In genomic region chr19:55335881-55336280, GRCm38 (mm10) we compare ENCODE assay signal across 9 mouse cellular contexts. TPM values are rescaled to one million over a fixed set of nuclear protein-coding genes. Genes with fewer than 3 reads are reported as not detected.
A peak's percentile ranks its signal among the peaks of the same experiment; 100 is the strongest.
DNase-seq lines count a peak whose midpoint lies in the region; ATAC-seq lines count a peak whose summit lies in the region.
"Had no signal": no experiment of that assay in that cellular context is flagged by ENCODE, and none has a peak within 500 bp of the region (broad histone marks: within the 10 kb centered on the region; RNA-seq: fewer than 3 reads in every experiment).

No protein-coding gene starts in this region.

- no peaks in the 10 kb centered on the region for H3K4me1 ChIP-seq in hindbrain, embryonic 14.5 days (replicated peaks; ENCODE audit: control insufficient read depth, insufficient read depth, low read length)
- H3K4me1 ChIP-seq in hindbrain, embryonic 10.5 days (replicated peaks), result no peaks in the 10 kb centered on the region
- peaks cover 2% of the 10 kb centered on the region; the same call in 1 of the 2 replicates for H3K4me1 ChIP-seq in midbrain, embryonic 11.5 days (ENCODE audit: control insufficient read depth, insufficient read depth, low read length)
- H3K4me1 ChIP-seq in midbrain, embryonic 10.5 days, result 0 out of 2 replicates have a peak, but pooled peaks cover 7% of the 10 kb centered on the region

- H3K4me2 ChIP-seq in hindbrain, embryonic 14.5 days (replicated peaks), result no peak overlapping the region
- H3K4me2 ChIP-seq in midbrain, embryonic 11.5 days, result no peak overlapping the region

- no peak overlapping the region for H3K9ac ChIP-seq in hindbrain, embryonic 14.5 days
- H3K9ac ChIP-seq in midbrain, embryonic 11.5 days (ENCODE audit: low read length), result no peak overlapping the region

- 95% methylated on average over 1 of the region's 1 CpGs for WGBS in hindbrain, embryonic 14.5 days
- 93% methylated on average over 1 of the region's 1 CpGs for WGBS in hindbrain, embryonic 10.5 days
- 92% methylated on average over 1 of the region's 1 CpGs for WGBS in midbrain, embryonic 11.5 days
- 92% methylated on average over 1 of the region's 1 CpGs for WGBS in midbrain, embryonic 10.5 days

- H3K9me3 ChIP-seq in hindbrain, embryonic 14.5 days (ENCODE audit: control insufficient read depth, low read length), result no peaks in the 10 kb centered on the region
- H3K9me3 ChIP-seq in hindbrain, embryonic 10.5 days, result no peaks in the 10 kb centered on the region
- no peaks in the 10 kb centered on the region for H3K9me3 ChIP-seq in midbrain, embryonic 11.5 days (ENCODE audit: control insufficient read depth, low read length)
- H3K9me3 ChIP-seq in midbrain, embryonic 10.5 days (replicated peaks), result no peaks in the 10 kb centered on the region

- no peaks in the 10 kb centered on the region for H3K27me3 ChIP-seq in hindbrain, embryonic 14.5 days (ENCODE audit: control insufficient read depth, insufficient read depth, low read length)
- H3K27me3 ChIP-seq in hindbrain, embryonic 10.5 days (ENCODE audit: insufficient read depth, poor library complexity, severe bottlenecking), result no peaks in the 10 kb centered on the region
- no peaks in the 10 kb centered on the region for H3K27me3 ChIP-seq in midbrain, embryonic 11.5 days (ENCODE audit: control insufficient read depth, insufficient read depth, low read length)
- H3K27me3 ChIP-seq in midbrain, embryonic 10.5 days (ENCODE audit: low read depth, poor library complexity, severe bottlenecking), result no peaks in the 10 kb centered on the region

- peaks cover 11% of the 10 kb centered on the region; the same call in 1 of the 2 replicates for H3K36me3 ChIP-seq in hindbrain, embryonic 14.5 days (replicated peaks; ENCODE audit: control insufficient read depth, insufficient read depth)
- H3K36me3 ChIP-seq in hindbrain, embryonic 10.5 days, result peaks cover 11% of the 10 kb centered on the region
- no peaks in the 10 kb centered on the region for H3K36me3 ChIP-seq in midbrain, embryonic 11.5 days (ENCODE audit: control insufficient read depth, insufficient read depth, low read length)
- peaks cover 9% of the 10 kb centered on the region for H3K36me3 ChIP-seq in midbrain, embryonic 10.5 days

- no peak for ATAC-seq in hindbrain, embryonic 14.5 days (ENCODE audit: low FRiP score)
- ATAC-seq in midbrain, embryonic 11.5 days (ENCODE audit: low FRiP score), result no peak

- no peak overlapping the region for H3K27ac ChIP-seq in hindbrain, embryonic 14.5 days
- H3K27ac ChIP-seq in hindbrain, embryonic 10.5 days, result no peak overlapping the region
- H3K27ac ChIP-seq in midbrain, embryonic 11.5 days (ENCODE audit: low read depth, low read length), result no peak overlapping the region
- no peak overlapping the region for H3K27ac ChIP-seq in midbrain, embryonic 10.5 days (replicated peaks)

- peak; percentile 75 for DNase-seq in hindbrain, embryonic 14.5 days (ENCODE audit: low spot score)
- no peak for DNase-seq in hindbrain, embryonic 10.5 days (ENCODE audit: low spot score)
- DNase-seq in midbrain, embryonic 11.5 days (ENCODE audit: low spot score, missing footprints), result peak; percentile 85
- no peak for DNase-seq in midbrain, embryonic 10.5 days (ENCODE audit: low spot score)
- DNase-seq in adipocyte (ENCODE audit: low spot score), result peak; percentile 77
- peak; percentile 66 for DNase-seq in retina, embryonic 14.5 days (ENCODE audit: low spot score)
- no peak for DNase-seq in spleen, adult 18-20 months
- DNase-seq in adrenal gland, postnatal 4 days (ENCODE audit: low spot score in 2 of 2), result no peak

- H3K4me3 ChIP-seq in hindbrain, embryonic 14.5 days (replicated peaks; ENCODE audit: low read length), result no peak overlapping the region
- H3K4me3 ChIP-seq in hindbrain, embryonic 10.5 days, result no peak overlapping the region
- H3K4me3 ChIP-seq in midbrain, embryonic 11.5 days (ENCODE audit: low read depth, low read length), result no peak overlapping the region
- no peak overlapping the region for H3K4me3 ChIP-seq in midbrain, embryonic 10.5 days
- H3K4me3 ChIP-seq: erythroblast, embryonic 14.5 days had no signal

RNA-seq across cellular contexts. Expression of gene Vti1a, which starts 19.8 kb away (rescaled TPM):
- 32.1 and 35.4 TPM in 2 replicates for polyA plus RNA-seq in hindbrain, embryonic 14.5 days (2014; fragmentation: Nextera tagmentation; extraction: Ambion mirVana)
- 29.1 and 32.1 TPM in 2 replicates for polyA plus RNA-seq in hindbrain, embryonic 10.5 days (2016; fragmentation: Nextera tagmentation; extraction: Ambion mirVana)
- 27.1 and 28.2 TPM in 2 replicates for polyA plus RNA-seq in midbrain, embryonic 11.5 days (2014; fragmentation: Nextera tagmentation; extraction: Ambion mirVana)
- 32.7 and 33.0 TPM in 2 replicates for polyA plus RNA-seq in midbrain, embryonic 10.5 days (2016; fragmentation: Nextera tagmentation; extraction: Ambion mirVana)
- total RNA-seq in adrenal gland, postnatal 4 days (2021), result 10 to 100 TPM; 37.4 to 38.1 TPM

RNA-seq across cellular contexts. Expression of gene Zdhhc6, which starts 20.0 kb away (rescaled TPM):
- polyA plus RNA-seq in hindbrain, embryonic 14.5 days (2014; fragmentation: Nextera tagmentation; extraction: Ambion mirVana), result 66.3 and 69.0 TPM in 2 replicates
- 106 and 123 TPM in 2 replicates for polyA plus RNA-seq in hindbrain, embryonic 10.5 days (2016; fragmentation: Nextera tagmentation; extraction: Ambion mirVana)
- polyA plus RNA-seq in midbrain, embryonic 11.5 days (2014; fragmentation: Nextera tagmentation; extraction: Ambion mirVana), result 112 and 116 TPM in 2 replicates
- polyA plus RNA-seq in midbrain, embryonic 10.5 days (2016; fragmentation: Nextera tagmentation; extraction: Ambion mirVana), result 127 and 133 TPM in 2 replicates
- 10 to 100 TPM; 48.5 to 49.9 TPM for total RNA-seq in adrenal gland, postnatal 4 days (2021)

Comparison
In these comparisons a context has a peak if more than half of its experiments do, and no peak if none do; other contexts are left out.
1. DNase-seq: peak in hindbrain, embryonic 14.5 days (single experiment), midbrain, embryonic 11.5 days (single experiment), adipocyte (single experiment) and retina, embryonic 14.5 days (single experiment); none in hindbrain, embryonic 10.5 days (single experiment), midbrain, embryonic 10.5 days (single experiment), spleen, adult 18-20 months (0 of 2) and adrenal gland, postnatal 4 days (0 of 2).